Mouse (Mus musculus): ENCODE measurements at regions not wholly inside any gene's neighbourhood (a gene's known extent, or its start where the extent isn't known, plus 50 kb on each side); places are given as distances from the start of the nearest gene placed in this dataset.

DNA sequence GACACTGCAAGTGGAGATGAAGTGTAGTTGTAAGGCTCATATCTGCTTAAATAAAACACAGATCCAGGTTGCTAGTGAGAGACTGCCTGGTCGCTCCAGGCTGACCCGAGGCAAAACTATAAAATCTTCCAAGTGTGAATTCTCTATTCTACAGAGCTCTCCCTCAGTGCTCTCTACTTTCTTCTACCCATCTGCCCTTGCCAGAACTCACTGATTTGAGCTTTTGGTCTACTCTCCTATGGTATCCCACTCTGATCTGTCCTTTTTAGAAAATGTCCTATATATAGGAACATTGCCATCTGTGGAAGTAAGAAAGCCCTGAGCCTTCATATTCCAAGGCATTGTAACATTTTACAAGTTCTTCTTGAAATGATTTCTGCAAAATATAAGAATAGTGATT lies 518.3 kb downstream of the Galc start:
- TF ChIP-seq CTCF (IDR thresholded peaks at IDR 0.05; ENCODE audit: borderline replicate concordance, insufficient read depth, low read depth, low read length) = no peak
- TF ChIP-seq POLR2A (IDR thresholded peaks at IDR 0.05; ENCODE audit: borderline replicate concordance, insufficient read depth, low read length) = no peak

Measured in cerebellum, adult 2 months (tissue).